Mouse (Mus musculus) kidney, embryonic 16.5 days (tissue): ENCODE measurements around the gene Gm17617. TPM values are rescaled to one million over a fixed set of nuclear protein-coding genes. Genes with fewer than 3 reads are reported as not detected.

Experiments used
- ATAC-seq: fragments of 200-750 bp; cut with Nextera tagmentation; 2 replicates; pipeline ENCODE4 v1.8.0; 2017; ENCODE audit warnings: moderate TSS enrichment; ENCODE audit not compliant: low FRiP score, low TSS enrichment
- H3K27ac ChIP-seq: fragments of 300-500 bp; sonication (generic); 2 replicates; pipeline ENCODE4 v1.5.1; 2014; ENCODE audit warnings: low read length
- H3K27me3 ChIP-seq: fragments of 300-500 bp; sonication (generic); 2 replicates; pipeline ENCODE4 v1.6.1; 2014; ENCODE audit warnings: low read length, control low read depth, mixed read lengths; ENCODE audit not compliant: insufficient read depth
- H3K36me3 ChIP-seq: fragments of 300-500 bp; sonication (generic); 2 replicates; pipeline ENCODE4 v1.6.1; 2014; ENCODE audit warnings: low read length, control low read depth, mixed read lengths; ENCODE audit not compliant: insufficient read depth
- H3K4me1 ChIP-seq: fragments of 300-500 bp; sonication (generic); 2 replicates; pipeline ENCODE4 v1.6.1; 2014; ENCODE audit warnings: low read length, control low read depth, mixed read lengths; ENCODE audit not compliant: insufficient read depth
- H3K4me2 ChIP-seq: fragments of 300-500 bp; sonication (generic); replicated peaks from 2 replicates; pipeline ENCODE4 v1.6.1; 2014; ENCODE audit warnings: low read depth, low read length
- H3K4me3 ChIP-seq: fragments of 300-500 bp; sonication (generic); 2 replicates; pipeline ENCODE4 v1.5.1; 2014; ENCODE audit warnings: mild to moderate bottlenecking, low read length
- H3K9ac ChIP-seq: fragments of 300-500 bp; sonication (generic); replicated peaks from 2 replicates; pipeline ENCODE4 v1.6.1; 2014; ENCODE audit warnings: low read length
- H3K9me3 ChIP-seq: fragments of 300-500 bp; sonication (generic); 2 replicates; pipeline ENCODE4 v1.6.1; 2016; ENCODE audit warnings: low read length, control low read depth
- WGBS: fragments of 180-500 bp; shearing (Covaris S2); extraction: QIAGEN DNeasy Blood & Tissue Kit; methylation state at CpG from one replicate; pipeline ENCODE4 v1.1.7; 2014; 5-methylcytosine and 5-hydroxymethylcytosine counted together
- polyA plus RNA-seq: library from polyadenylated mRNA; unstranded; fragments of >200 nt; fragmentation: Nextera tagmentation; extraction: Ambion mirVana; gene quantifications from 2 replicates; pipeline ENCODE4 v1.2.1, GENCODE M21; 2015

Gm17617 gene
- polyA plus RNA-seq, 1 experiment from 2014 or later, result not detected

DNA sequence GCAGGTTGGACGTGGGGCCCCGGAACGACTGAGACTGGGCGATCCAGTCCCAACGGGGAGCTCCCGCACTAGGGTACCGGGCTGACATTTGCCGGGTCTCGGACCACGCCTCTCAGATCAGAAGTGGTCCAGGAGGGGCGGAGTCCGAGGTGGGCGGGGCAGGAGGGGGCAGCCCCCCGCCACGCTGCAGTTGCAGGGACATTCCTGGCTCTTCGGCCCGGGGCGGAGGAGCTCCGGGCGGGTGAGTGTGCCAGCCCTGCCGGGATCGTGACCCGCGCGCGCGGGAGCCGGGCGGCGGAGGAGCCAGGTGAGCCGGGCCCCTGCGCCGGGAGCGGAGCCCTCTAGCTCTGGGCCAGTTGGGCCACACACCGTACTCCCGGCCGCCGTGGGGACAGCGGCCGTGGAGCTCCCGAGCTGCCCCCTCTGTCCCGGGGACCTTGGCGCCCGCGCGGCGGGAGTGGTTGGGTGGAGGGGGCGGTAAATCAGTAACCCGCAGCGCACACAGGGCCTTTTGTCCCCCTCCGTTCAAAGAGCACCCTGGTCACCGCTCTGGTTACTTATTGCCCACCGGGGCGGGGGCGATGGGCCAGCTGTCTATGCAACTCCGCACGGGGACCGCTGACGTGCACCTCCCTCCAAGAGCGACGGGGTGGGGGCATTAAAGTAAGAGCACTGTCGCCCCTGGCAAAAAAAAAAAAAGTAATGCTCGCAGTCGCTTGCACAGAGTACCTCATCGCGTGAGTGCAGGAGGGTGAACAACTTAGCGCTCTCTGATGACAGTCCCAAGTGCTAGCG is 19.5 kb upstream of the Gm17617 start, which contains the start of gene Fgfr4:
TSS of gene Fgfr4 (plus strand) at position 20 of the 795 bp plus-strand sequence.
- H3K4me1 ChIP-seq, result peaks cover 4% of the 10 kb centered on the region; the same call in 1 of the 2 replicates
- H3K9me3 ChIP-seq, result no peaks in the 10 kb centered on the region
- H3K36me3 ChIP-seq, result peaks cover 9% of the 10 kb centered on the region; the same call in 1 of the 2 replicates
- peak within 1 kb of the TSS; percentile 82 for H3K4me2 ChIP-seq
- H3K27me3 ChIP-seq, result peaks cover 14% of the 10 kb centered on the region
- H3K9ac ChIP-seq, result peak within 1 kb of the TSS; percentile 80
- peak within 1 kb of the TSS; percentile 95 for H3K27ac ChIP-seq
- peak; percentile 93 for ATAC-seq
- WGBS, result 1% methylated on average over 59 of the region's 68 CpGs
- peak within 1 kb of the TSS; percentile 64 for H3K4me3 ChIP-seq

DNA sequence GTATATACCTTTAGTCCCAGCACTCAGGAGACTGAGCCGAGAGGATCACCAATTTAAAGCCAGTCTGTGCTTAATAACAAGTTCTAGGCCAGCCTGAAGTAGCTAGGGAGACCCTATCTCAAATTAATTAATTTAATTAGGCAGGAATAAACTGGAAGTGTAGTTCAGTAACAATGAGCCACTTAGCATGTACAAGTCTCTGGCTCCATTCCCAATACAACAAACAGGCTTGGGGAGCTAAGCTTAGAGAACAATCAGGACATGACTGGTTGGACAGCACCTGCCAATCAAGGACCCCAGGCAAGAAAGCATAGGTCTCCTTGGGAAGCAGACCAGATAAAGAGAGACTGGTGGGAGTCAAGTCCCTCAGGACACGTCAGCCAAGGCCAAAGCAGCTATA is 6.9 kb upstream of the Gm17617 start:
- 72% methylated on average over 2 of the region's 2 CpGs for WGBS
- H3K4me3 ChIP-seq, result no peak overlapping the region
- H3K27ac ChIP-seq, result no peak overlapping the region
- H3K36me3 ChIP-seq, result no peaks in the 10 kb centered on the region
- no peak for ATAC-seq
- H3K4me2 ChIP-seq, result no peak overlapping the region
- no peak overlapping the region for H3K9ac ChIP-seq
- H3K4me1 ChIP-seq, result no peaks in the 10 kb centered on the region; the same call in 1 of the 2 replicates
- H3K9me3 ChIP-seq, result no peaks in the 10 kb centered on the region
- H3K27me3 ChIP-seq, result no peaks in the 10 kb centered on the region

DNA sequence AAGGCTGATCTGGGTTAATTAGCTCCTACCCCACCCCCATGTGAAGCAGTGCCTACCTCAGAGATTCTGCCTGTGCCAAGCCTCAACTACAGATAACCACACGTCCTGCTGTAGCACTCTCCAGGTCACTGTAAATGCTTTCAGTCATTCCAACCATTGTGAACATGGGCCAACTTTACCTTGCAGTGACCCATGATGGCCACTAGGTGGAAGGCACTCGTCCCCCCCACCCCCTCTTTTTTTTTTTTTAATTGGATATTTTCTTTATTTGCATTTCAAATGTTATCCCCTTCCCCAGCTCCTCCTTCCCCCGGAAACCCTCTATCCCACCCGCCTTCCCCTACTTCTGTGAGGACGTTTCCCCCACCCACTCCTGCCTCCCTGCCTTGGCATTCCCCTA is 2.0 kb upstream of the Gm17617 start:
- Histone ChIP-seq H3K27ac (no peak overlapping the region), H3K4me1 (no peaks in the 10 kb centered on the region; the same call in 1 of the 2 replicates), H3K36me3 (peaks cover 14% of the 10 kb centered on the region), H3K4me3 (no peak overlapping the region), H3K9ac (0 out of 2 replicates have a peak overlapping the region, but pooled peaks have one; percentile 8), H3K9me3 (no peaks in the 10 kb centered on the region), H3K27me3 (no peaks in the 10 kb centered on the region), H3K4me2 (no peak overlapping the region)
- 8% methylated on average over 5 of the region's 5 CpGs for WGBS
- ATAC-seq, result no peak

DNA sequence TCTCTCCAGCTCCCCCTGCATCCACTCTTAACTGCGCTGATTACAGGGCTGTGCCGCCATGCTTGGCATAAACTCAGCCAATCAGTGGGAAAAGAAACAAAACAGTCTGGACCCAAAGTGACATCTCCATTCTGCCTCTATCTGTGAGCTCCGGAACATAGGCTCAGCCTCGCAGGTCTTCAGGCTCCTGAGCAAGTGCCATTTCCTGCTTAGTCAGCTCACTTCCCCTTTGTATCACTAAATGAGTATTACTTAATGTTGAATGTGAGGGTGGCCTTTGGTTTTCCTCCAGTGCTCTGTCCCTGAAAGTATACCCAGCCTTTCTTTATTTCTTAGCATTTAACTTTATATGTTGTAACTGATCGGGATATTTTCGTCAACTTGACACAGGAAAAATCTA is 8.4 kb downstream of the Gm17617 start:
- no peaks in the 10 kb centered on the region for H3K9me3 ChIP-seq
- H3K4me2 ChIP-seq, result no peak overlapping the region
- WGBS, result 86% methylated on average over 6 of the region's 6 CpGs
- H3K9ac ChIP-seq, result no peak overlapping the region
- no peak for ATAC-seq
- no peaks in the 10 kb centered on the region for H3K27me3 ChIP-seq
- H3K27ac ChIP-seq, result no peak overlapping the region
- H3K4me1 ChIP-seq, result no peaks in the 10 kb centered on the region
- no peak overlapping the region for H3K4me3 ChIP-seq
- peaks cover 34% of the 10 kb centered on the region for H3K36me3 ChIP-seq

DNA sequence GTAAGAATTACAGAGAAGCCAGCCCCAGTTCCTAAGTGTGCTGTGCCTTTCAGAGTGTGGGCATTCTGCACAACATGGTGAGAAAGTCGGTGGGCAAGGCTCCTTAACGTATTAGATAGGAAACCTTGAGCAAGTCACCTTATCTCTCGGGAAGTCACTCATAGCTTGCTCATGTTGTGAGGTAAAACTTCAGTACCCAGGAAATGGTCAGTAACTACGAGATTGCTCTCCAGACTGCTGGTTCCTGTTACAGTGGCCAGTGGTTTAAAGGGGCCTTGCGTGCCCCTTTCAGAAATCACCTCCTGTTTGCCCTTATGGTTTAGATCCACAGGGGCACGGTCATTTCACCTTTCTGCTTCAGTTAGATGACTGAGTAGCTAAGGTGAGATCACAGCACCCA is 19.0 kb downstream of the Gm17617 start:
- ATAC-seq, result no peak
- Histone ChIP-seq H3K36me3 (peaks cover 39% of the 10 kb centered on the region), H3K9me3 (no peaks in the 10 kb centered on the region)

DNA sequence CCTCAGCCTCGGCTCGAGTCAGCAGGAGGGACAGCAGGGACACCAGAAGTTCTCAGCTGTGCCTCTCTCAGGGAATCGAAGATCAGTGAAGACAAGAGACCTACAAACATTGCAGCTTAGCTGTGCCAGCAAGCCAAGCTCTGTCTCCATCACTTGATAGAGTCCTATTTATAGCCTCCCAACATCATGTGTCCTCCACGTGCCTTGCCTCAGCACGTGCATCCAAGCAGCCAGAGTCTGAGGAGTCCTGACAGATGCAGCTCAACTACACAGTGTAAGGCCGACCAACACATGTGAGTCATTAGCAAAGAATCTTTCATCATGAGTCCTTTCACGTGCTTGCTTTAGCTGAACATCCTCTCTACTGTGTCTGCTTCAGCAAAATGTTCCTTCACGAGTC is 25.7 kb downstream of the Gm17617 start:
- no peak overlapping the region for H3K4me2 ChIP-seq
- H3K9me3 ChIP-seq, result no peaks in the 10 kb centered on the region
- no peak overlapping the region for H3K4me3 ChIP-seq
- H3K27ac ChIP-seq, result no peak overlapping the region
- no peak overlapping the region for H3K9ac ChIP-seq
- peaks cover 6% of the 10 kb centered on the region for H3K4me1 ChIP-seq
- H3K27me3 ChIP-seq, result no peaks in the 10 kb centered on the region
- 89% methylated on average over 8 of the region's 8 CpGs for WGBS
- no peak for ATAC-seq
- H3K36me3 ChIP-seq, result peaks cover 10% of the 10 kb centered on the region

More for the DNA sequence above, 19.0 kb downstream of the Gm17617 start:
- Histone ChIP-seq H3K9ac (no peak overlapping the region), H3K27me3 (no peaks in the 10 kb centered on the region), H3K4me1 (no peaks in the 10 kb centered on the region), H3K27ac (no peak overlapping the region), H3K4me2 (no peak overlapping the region), H3K4me3 (no peak overlapping the region)
- WGBS, result 82% methylated on average over 6 of the region's 6 CpGs

DNA sequence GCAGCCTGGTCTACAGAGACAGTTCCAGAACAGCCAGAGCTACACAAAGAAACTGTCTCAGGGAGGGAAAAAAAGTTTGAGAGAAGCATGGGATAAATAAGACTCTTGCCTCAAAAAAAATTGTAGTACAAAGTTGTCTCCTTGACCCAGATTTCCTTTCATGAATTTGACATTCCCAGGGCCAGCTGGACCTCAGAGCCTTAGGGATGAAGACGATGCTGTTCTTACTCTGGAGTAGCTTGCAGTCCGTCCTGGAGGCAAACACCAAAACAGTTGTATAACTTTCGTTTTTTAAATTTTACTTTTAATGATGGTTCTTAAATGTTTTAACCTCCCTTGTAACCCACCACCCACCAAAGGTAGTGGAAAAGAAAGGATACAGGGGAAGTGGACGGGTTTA is 26.2 kb downstream of the Gm17617 start:
- no peaks in the 10 kb centered on the region for H3K9me3 ChIP-seq
- ATAC-seq, result no peak
- WGBS, result 90% methylated on average over 4 of the region's 4 CpGs

DNA sequence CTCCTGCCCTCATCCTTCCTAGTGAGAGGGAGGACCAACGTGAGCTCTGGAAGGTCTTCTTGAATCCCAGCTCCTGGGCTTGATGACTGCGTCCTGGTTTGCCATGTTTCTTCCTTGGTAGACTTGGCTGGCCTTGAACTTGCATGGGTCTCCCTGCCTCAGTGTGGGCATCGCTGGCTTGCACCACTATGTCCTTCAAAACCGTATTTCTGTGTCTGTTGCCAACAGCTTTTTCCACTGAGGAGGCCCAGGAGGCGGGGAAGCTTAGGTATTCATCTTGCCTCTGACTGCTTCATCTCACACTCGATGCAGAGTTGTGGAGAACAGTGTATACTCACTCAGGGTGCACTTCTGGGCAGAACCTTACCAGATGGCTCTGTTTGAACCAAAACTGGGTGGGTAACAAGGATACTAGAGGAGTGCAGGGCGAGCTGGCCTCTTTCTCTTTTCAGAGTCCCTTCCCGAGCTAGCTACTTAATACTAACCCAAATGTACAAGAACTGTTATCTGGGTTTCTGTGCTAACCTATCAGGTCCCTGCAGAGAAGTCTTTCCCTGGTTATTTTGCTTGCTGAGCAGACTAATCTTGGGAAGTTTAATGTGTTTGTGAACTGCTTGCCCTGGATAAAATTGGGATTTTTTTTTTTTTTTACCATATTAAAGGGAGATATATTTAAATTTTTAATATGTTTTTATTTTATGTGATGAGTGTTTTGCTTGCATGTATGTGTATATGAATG is 27.2 kb downstream of the Gm17617 start:
- no peak for ATAC-seq
- Histone ChIP-seq H3K27ac (peak overlapping the region; percentile 83; the same call in 1 of the 2 replicates), H3K4me2 (peak overlapping the region; percentile 78), H3K27me3 (no peaks in the 10 kb centered on the region), H3K9me3 (no peaks in the 10 kb centered on the region), H3K36me3 (peaks cover 10% of the 10 kb centered on the region), H3K9ac (peak overlapping the region; percentile 79), H3K4me3 (peak overlapping the region; percentile 79), H3K4me1 (peaks cover 6% of the 10 kb centered on the region)
- 20% methylated on average over 8 of the region's 8 CpGs for WGBS

More for the DNA sequence above, 26.2 kb downstream of the Gm17617 start:
- Histone ChIP-seq H3K27me3 (no peaks in the 10 kb centered on the region), H3K4me1 (peaks cover 6% of the 10 kb centered on the region), H3K4me2 (no peak overlapping the region), H3K4me3 (no peak overlapping the region), H3K36me3 (peaks cover 10% of the 10 kb centered on the region), H3K9ac (no peak overlapping the region), H3K27ac (no peak overlapping the region)

DNA sequence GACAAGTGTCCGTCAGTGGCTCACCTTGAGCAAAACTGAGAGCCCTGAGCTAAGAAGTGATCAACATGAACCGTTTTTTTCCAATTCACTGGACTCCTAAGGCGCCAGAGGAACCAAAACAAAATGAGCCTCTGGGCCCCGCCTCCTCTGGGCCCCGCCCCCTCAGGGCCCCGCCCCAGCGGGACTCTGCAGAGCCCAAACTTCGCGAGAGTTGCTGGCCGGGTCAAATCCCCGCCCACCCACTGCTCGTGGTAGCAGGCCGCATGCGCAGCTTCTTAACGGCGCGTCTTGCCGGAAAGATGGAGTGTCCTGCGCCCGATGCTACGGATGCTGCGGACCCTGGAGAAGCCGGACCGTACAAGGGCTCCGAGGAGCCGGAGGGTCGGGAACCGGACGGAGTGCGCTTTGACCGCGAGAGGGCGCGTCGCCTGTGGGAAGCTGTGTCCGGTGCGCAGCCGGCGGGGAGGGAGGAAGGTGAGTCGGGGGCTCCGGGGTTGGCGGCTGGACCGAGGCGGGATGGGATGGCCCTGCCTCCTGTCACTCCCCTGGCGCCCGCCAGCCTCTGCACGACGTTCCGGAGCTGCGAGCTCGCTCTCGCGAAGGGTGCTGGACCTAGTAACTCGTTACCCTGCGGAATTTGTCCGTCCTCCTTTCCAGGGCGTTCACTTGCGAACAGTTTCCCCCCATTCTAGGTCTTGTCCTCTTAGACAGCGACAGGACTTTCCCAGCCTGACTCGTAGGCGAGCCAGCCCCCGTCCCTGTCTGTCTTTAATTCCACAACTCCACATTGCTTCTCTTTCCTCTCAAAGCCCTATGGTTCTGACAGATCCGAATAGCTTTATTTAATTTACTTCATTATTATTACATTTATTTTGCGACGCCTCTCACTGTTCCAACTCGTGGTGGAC is 28.0 kb downstream of the Gm17617 start, which contains the start of gene Zfp346:
TSS of gene Zfp346 (plus strand) at position 267 of the 908 bp plus-strand sequence.
- no peaks in the 10 kb centered on the region for H3K27me3 ChIP-seq
- no peaks in the 10 kb centered on the region for H3K9me3 ChIP-seq
- peak within 1 kb of the TSS; percentile 79 for H3K4me3 ChIP-seq
- peak; percentile 93 for ATAC-seq
- H3K27ac ChIP-seq, result peak within 1 kb of the TSS; percentile 83
- peak within 1 kb of the TSS; percentile 78 for H3K4me2 ChIP-seq
- peaks cover 10% of the 10 kb centered on the region for H3K36me3 ChIP-seq
- WGBS, result under 1% methylated on average over 66 of the region's 66 CpGs
- peaks cover 6% of the 10 kb centered on the region for H3K4me1 ChIP-seq
- H3K9ac ChIP-seq, result peak within 1 kb of the TSS; percentile 79
